Mouse (Mus musculus) kidney, embryonic 16.5 days (tissue): ENCODE measurements at regions not wholly inside any gene's neighbourhood (a gene's known extent, or its start where the extent isn't known, plus 50 kb on each side); places are given as distances from the start of the nearest gene placed in this dataset.

Experiments
- ATAC-seq: fragments of 200-750 bp; cut with Nextera tagmentation; 2 replicates; pipeline ENCODE4 v1.8.0; 2017; ENCODE audit warnings: moderate TSS enrichment; ENCODE audit not compliant: low FRiP score, low TSS enrichment
- H3K27ac ChIP-seq: fragments of 300-500 bp; sonication (generic); 2 replicates; pipeline ENCODE4 v1.5.1; 2014; ENCODE audit warnings: low read length
- H3K27me3 ChIP-seq: fragments of 300-500 bp; sonication (generic); 2 replicates; pipeline ENCODE4 v1.6.1; 2014; ENCODE audit warnings: low read length, control low read depth, mixed read lengths; ENCODE audit not compliant: insufficient read depth
- H3K36me3 ChIP-seq: fragments of 300-500 bp; sonication (generic); 2 replicates; pipeline ENCODE4 v1.6.1; 2014; ENCODE audit warnings: low read length, control low read depth, mixed read lengths; ENCODE audit not compliant: insufficient read depth
- H3K4me1 ChIP-seq: fragments of 300-500 bp; sonication (generic); 2 replicates; pipeline ENCODE4 v1.6.1; 2014; ENCODE audit warnings: low read length, control low read depth, mixed read lengths; ENCODE audit not compliant: insufficient read depth
- H3K4me2 ChIP-seq: fragments of 300-500 bp; sonication (generic); replicated peaks from 2 replicates; pipeline ENCODE4 v1.6.1; 2014; ENCODE audit warnings: low read depth, low read length
- H3K4me3 ChIP-seq: fragments of 300-500 bp; sonication (generic); 2 replicates; pipeline ENCODE4 v1.5.1; 2014; ENCODE audit warnings: mild to moderate bottlenecking, low read length
- H3K9ac ChIP-seq: fragments of 300-500 bp; sonication (generic); replicated peaks from 2 replicates; pipeline ENCODE4 v1.6.1; 2014; ENCODE audit warnings: low read length
- H3K9me3 ChIP-seq: fragments of 300-500 bp; sonication (generic); 2 replicates; pipeline ENCODE4 v1.6.1; 2016; ENCODE audit warnings: low read length, control low read depth
- WGBS: fragments of 180-500 bp; shearing (Covaris S2); extraction: QIAGEN DNeasy Blood & Tissue Kit; methylation state at CpG from one replicate; pipeline ENCODE4 v1.1.7; 2014; 5-methylcytosine and 5-hydroxymethylcytosine counted together

DNA sequence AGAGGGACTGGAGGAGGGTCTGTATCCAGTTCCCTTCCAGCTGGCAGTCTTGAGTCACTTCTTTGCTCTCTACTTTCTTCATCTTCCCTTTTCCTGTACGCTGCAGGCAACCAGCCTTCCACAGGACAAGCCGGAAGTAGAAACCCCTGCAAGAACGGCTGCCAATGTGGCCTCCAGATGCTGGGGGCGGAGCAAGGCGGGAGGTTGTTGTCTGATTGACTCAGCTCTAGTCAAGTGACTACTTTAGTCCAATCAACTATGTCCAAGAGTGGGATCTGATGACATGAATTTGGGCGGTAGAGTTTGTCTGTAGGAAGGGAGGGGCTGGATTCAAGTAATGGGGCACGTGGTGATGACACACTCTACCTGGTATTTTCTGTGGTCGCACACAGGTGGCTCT is 156.1 kb upstream of the Irx6 start:
- H3K4me2 ChIP-seq: no peak overlapping the region
- H3K9ac ChIP-seq: no peak overlapping the region
- no peaks in the 10 kb centered on the region for H3K27me3 ChIP-seq
- WGBS: 87% methylated on average over 8 of the region's 8 CpGs
- no peak for ATAC-seq
- no peaks in the 10 kb centered on the region for H3K4me1 ChIP-seq
- no peaks in the 10 kb centered on the region for H3K36me3 ChIP-seq
- no peaks in the 10 kb centered on the region for H3K9me3 ChIP-seq
- no peak overlapping the region for H3K4me3 ChIP-seq
- no peak overlapping the region for H3K27ac ChIP-seq

DNA sequence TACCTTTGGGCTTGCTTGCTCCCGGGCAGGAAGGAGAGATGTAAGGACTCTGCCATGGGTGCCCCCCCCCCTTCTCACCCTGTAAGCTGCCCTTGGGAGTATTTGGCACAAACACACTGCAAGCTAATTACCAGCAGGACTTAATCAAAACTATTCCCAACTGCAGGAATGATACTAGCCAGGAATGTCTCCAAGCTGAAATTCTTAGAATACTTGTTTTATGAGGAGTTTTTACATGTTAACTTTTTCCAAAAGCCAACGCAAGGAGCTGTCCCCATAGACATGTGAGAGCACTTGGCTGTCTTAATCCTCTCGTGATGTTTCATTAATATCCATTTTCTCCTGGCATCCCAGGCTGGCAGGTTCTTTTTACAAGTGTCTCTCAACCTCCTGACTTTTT is 155.6 kb upstream of the Irx6 start:
- Histone ChIP-seq H3K27me3 (no peaks in the 10 kb centered on the region), H3K4me1 (no peaks in the 10 kb centered on the region), H3K36me3 (no peaks in the 10 kb centered on the region), H3K4me3 (no peak overlapping the region), H3K27ac (no peak overlapping the region), H3K9ac (no peak overlapping the region), H3K4me2 (no peak overlapping the region), H3K9me3 (no peaks in the 10 kb centered on the region)
- 72% methylated on average over 3 of the region's 3 CpGs for WGBS
- ATAC-seq: no peak

DNA sequence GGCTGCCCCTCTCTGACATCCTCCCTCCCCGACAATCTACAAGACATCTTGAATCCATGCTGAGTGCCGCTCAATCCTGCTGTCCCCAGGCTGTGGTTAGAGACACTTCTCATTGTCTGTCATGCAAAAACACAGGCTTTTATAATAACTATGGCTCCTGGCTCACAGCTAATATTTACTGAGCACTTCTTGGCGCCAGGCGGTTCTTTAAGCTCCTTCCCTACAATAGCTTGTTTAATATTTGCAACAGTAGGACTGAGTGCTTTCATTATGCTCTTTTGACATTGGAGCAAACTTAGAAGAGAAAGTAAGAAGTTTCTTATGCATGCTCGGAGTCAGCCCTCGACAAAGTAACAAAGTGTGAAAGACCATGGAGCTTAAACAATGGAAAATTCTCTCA is 151.6 kb upstream of the Irx6 start:
- no peak overlapping the region for H3K9ac ChIP-seq
- H3K36me3 ChIP-seq: no peaks in the 10 kb centered on the region
- H3K4me3 ChIP-seq: no peak overlapping the region
- H3K27ac ChIP-seq: no peak overlapping the region
- H3K4me2 ChIP-seq: no peak overlapping the region
- whole genome bisulfite sequencing: 88% methylated on average over 6 of the region's 6 CpGs
- H3K9me3 ChIP-seq: no peaks in the 10 kb centered on the region
- ATAC-seq: no peak
- no peaks in the 10 kb centered on the region for H3K27me3 ChIP-seq
- H3K4me1 ChIP-seq: no peaks in the 10 kb centered on the region

DNA sequence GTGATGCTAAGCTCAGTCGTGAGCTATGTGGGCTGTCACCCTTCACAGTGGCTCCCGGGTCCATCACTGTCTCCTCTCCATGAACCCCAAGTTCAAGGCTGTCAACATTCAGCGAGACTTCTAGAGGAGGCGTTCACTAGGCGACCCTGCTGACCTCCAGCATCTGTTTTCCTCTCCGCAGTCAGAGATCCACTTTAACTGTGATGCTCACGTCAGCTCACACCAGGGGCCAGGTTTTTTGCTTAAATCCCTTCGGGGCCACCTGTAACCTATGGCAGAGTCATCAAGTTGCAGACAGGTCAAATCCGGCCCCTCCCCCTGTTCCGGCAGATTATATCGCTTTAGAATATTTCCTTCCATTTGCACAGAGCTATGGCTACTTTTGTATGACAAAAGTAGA is 144.3 kb upstream of the Irx6 start:
- WGBS: 56% methylated on average over 11 of the region's 11 CpGs
- Histone ChIP-seq H3K36me3 (no peaks in the 10 kb centered on the region), H3K4me2 (no peak overlapping the region), H3K9me3 (no peaks in the 10 kb centered on the region), H3K4me3 (no peak overlapping the region), H3K27me3 (no peaks in the 10 kb centered on the region), H3K27ac (no peak overlapping the region), H3K4me1 (no peaks in the 10 kb centered on the region), H3K9ac (no peak overlapping the region)
- no peak for ATAC-seq

DNA sequence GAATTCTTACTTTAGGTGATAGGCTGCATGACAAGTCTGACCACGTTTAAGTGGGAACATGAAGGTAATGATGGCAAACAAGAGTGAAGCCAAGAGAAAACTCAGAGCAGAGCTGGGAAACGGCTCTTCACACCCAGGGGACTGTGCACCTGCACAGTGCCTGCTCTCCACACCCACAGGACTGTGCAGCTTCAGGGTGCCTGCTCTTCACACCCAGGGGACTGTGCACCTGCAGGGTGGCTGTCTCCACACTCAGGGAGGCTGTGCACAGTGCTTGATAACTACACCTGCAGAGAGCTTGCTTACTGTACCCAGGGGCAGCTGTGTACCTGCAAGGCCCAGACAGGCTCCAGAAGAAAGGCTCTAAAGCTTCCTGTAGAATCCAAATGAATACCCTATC is 133.5 kb upstream of the Irx6 start:
- Histone ChIP-seq H3K9ac (no peak overlapping the region), H3K4me2 (no peak overlapping the region), H3K27me3 (no peaks in the 10 kb centered on the region), H3K9me3 (no peaks in the 10 kb centered on the region), H3K27ac (no peak overlapping the region), H3K4me1 (no peaks in the 10 kb centered on the region; the same call in 1 of the 2 replicates), H3K4me3 (no peak overlapping the region), H3K36me3 (no peaks in the 10 kb centered on the region)
- ATAC-seq: no peak
- WGBS: 49% methylated on average over 2 of the region's 2 CpGs

DNA sequence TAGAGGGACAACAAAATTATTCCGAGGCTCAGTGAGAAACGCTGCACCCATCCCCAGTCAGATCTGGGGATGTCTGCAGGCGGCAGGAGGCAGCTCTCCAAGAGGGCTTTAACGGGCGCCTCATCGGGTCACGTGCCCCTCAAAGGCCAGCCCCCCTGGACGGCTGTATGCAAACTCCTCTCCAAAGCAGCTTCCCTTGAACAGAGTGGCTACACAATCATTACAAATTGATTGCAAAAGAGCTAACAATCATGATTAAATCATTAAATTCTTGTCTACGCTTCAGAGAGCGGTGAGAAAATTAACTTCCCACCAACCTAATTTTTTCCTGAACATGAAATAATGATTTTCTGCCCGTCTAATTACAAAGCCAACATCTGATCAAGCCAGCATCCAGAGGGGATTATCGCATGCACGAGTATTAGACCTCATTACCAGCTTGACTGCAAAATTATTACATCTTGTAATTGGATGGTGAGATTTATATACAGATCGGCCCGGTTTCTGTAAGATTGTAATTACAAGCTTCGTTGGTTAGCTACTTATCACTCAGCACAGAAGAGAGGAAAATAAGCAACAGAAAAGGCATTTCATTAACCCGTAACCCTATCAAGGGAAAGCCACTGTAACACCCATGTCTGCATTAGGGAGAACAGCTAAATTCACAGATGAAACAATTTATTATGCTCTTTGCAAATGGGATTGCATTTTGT is 128.6 kb upstream of the Irx6 start:
- no peak overlapping the region for H3K9ac ChIP-seq
- H3K27ac ChIP-seq: no peak overlapping the region
- H3K4me3 ChIP-seq: no peak overlapping the region
- no peaks in the 10 kb centered on the region for H3K27me3 ChIP-seq
- WGBS: 29% methylated on average over 17 of the region's 17 CpGs
- no peaks in the 10 kb centered on the region for H3K36me3 ChIP-seq
- H3K4me1 ChIP-seq: no peaks in the 10 kb centered on the region; the same call in 1 of the 2 replicates
- H3K9me3 ChIP-seq: no peaks in the 10 kb centered on the region
- no peak overlapping the region; the same call in 1 of the 2 replicates for H3K4me2 ChIP-seq
- ATAC-seq: peak; percentile 51; the same call in 1 of the 2 replicates

DNA sequence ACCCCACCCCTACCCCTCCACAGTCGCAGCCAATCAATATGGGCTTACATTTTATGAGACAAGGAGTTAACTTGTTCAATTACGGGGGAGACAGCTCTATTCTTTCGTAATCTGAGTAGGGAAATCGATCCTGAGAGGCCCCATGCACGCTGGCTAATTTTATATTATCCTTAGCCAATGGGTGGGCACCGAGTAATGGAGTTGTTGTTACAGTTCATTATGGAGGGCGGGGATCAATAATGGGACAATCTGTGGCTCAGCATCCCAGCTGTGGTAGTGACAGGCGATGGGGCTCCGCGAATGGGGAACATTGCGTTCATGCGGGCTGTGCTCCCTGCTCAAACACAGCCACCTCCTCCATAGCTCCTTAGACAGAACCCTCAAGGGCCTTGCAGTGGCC is 118.9 kb upstream of the Irx6 start:
- Histone ChIP-seq H3K27me3 (no peaks in the 10 kb centered on the region), H3K27ac (no peak overlapping the region), H3K4me2 (no peak overlapping the region), H3K4me1 (no peaks in the 10 kb centered on the region), H3K9me3 (no peaks in the 10 kb centered on the region), H3K36me3 (no peaks in the 10 kb centered on the region), H3K4me3 (no peak overlapping the region), H3K9ac (no peak overlapping the region)
- WGBS: 56% methylated on average over 12 of the region's 12 CpGs
- ATAC-seq: no peak

DNA sequence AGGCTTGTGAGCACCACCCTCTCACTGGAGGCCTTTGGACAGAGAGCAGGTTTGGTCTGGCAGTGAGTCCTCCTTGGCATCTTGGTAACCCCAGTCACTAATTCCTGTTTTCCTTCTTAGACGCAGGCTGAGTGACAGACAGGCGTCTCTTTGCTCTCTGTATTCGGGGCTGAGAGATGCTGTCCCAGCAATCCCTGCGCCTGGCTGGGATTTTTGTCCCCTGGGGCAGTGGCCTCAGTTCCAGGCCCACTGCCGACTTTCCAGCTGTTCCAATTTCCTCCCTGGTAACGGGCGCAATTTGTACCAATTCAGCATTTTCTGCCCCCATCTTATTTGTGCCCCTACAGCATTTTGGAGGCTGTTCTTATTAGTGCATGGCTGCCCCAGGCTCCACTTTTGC is 118.5 kb upstream of the Irx6 start:
- H3K9me3 ChIP-seq: no peaks in the 10 kb centered on the region
- WGBS: 62% methylated on average over 7 of the region's 7 CpGs

DNA sequence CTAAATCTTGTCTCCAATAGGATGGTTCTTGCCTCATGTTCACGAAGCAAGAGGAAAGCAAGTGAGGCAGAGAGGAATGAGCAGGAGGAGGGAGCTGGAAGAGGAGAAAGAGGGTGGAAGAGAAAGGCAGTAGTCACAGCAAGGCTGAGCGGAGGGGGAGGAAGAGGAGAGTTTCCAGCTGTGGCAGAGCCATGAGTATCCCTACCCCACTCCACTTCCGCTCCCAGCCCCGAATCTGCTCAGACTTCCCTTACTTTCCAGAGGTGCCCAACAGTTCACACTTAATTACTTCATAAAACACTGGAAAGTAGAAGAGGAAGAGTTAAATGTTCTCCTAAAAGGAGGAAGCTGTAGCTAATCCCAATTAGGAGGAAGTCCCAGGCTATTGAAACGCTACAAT is 111.6 kb upstream of the Irx6 start:
- no peaks in the 10 kb centered on the region for H3K4me1 ChIP-seq
- H3K27me3 ChIP-seq: no peaks in the 10 kb centered on the region
- no peaks in the 10 kb centered on the region for H3K9me3 ChIP-seq
- no peak for ATAC-seq
- H3K9ac ChIP-seq: no peak overlapping the region
- 66% methylated on average over 5 of the region's 5 CpGs for WGBS
- H3K4me2 ChIP-seq: no peak overlapping the region
- H3K36me3 ChIP-seq: no peaks in the 10 kb centered on the region
- no peak overlapping the region for H3K27ac ChIP-seq
- H3K4me3 ChIP-seq: no peak overlapping the region

More for the DNA sequence above, 118.5 kb upstream of the Irx6 start:
- no peak overlapping the region for H3K9ac ChIP-seq
- no peaks in the 10 kb centered on the region for H3K27me3 ChIP-seq
- no peaks in the 10 kb centered on the region for H3K36me3 ChIP-seq
- ATAC-seq: no peak
- H3K4me3 ChIP-seq: no peak overlapping the region
- H3K4me1 ChIP-seq: no peaks in the 10 kb centered on the region
- H3K4me2 ChIP-seq: no peak overlapping the region
- no peak overlapping the region for H3K27ac ChIP-seq

DNA sequence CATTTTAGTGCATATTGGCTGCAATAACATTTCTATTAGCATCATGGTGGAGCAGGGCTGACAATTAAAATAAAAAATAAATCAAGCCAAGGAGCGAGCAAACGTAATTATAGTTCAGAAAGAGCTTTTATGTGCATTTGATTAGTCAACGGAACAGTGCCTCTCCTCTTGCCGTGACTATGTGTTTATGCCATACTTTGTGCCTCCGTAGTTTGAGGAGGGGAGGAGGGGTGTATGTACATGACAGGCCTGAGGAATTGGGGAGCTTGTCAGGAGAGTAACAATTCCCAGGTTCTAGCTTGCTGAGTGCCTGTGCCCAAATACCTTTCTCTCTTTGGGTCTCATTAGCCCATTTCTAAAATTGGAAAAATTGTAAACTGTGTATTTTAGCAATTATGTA is 111.1 kb upstream of the Irx6 start:
- 40% methylated on average over 5 of the region's 5 CpGs for WGBS
- no peak overlapping the region for H3K9ac ChIP-seq
- no peak for ATAC-seq
- H3K4me3 ChIP-seq: no peak overlapping the region
- no peaks in the 10 kb centered on the region for H3K9me3 ChIP-seq
- H3K27ac ChIP-seq: no peak overlapping the region
- H3K4me1 ChIP-seq: no peaks in the 10 kb centered on the region
- H3K4me2 ChIP-seq: no peak overlapping the region
- H3K36me3 ChIP-seq: no peaks in the 10 kb centered on the region
- no peaks in the 10 kb centered on the region for H3K27me3 ChIP-seq
